Mouse (Mus musculus) c-Kit-positive CD71-positive TER-119-negative erythroid progenitor cells, embryonic 14.5 days (primary cell): ENCODE data around the gene Slamf6.

Source experiments
- DNase-seq: peaks from one replicate; pipeline ENCODE4 v3.0.0-alpha.2; 2013; ENCODE audit warnings: low read depth

The Slamf6 gene

GRCm38 (mm10) chr1:171994918-171995715 lies 77.8 kb downstream of the Slamf6 start:
- no peak for DNase-seq

GRCm38 (mm10) chr1:171996701-171997100 lies 79.4 kb downstream of the Slamf6 start:
- DNase-seq, result no peak

GRCm38 (mm10) chr1:171998820-171999597 lies 81.7 kb downstream of the Slamf6 start:
- DNase-seq, result no peak

GRCm38 (mm10) chr1:172000641-172001040 lies 83.3 kb downstream of the Slamf6 start:
- peak; percentile 36 for DNase-seq

GRCm38 (mm10) chr1:172001665-172002064 lies 84.3 kb downstream of the Slamf6 start:
- DNase-seq, result no peak
